Mouse (Mus musculus): ENCODE results near the gene Arpc5l. TPM values are rescaled to one million over a fixed set of nuclear protein-coding genes. Genes with fewer than 3 reads are reported as not detected.

The Arpc5l gene
- total RNA-seq, 2 experiments from 2014 or later, result 55.1 to 58.2 TPM

DNA sequence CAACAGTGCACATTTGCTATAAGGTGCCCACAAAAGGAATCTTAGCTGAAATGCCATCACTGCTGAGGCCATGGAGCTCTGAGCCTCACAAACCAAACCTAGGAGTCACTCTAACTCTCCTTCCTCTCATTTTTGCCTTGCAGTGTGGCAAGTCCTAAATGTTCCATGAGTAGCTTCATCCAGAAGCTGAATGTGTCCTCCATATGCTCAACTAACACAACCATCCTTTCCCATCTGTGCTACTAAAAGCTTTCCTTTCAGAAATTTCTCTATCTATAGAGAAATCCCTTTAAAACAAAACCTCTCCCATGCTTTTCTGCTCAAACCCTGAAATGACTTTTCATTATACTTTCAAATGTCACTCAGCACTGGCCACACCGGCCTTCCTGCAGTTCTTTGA is 26.5 kb downstream of the Arpc5l start:
- intact Hi-C loops (cut with DNase I; ENCODE audit: low total_unique reads), result loop anchor here (10.0 kb wide), 1 partner anchor 1627 kb away; no protein-coding TSS in a partner anchor
- DNase-seq, result no peak

DNA sequence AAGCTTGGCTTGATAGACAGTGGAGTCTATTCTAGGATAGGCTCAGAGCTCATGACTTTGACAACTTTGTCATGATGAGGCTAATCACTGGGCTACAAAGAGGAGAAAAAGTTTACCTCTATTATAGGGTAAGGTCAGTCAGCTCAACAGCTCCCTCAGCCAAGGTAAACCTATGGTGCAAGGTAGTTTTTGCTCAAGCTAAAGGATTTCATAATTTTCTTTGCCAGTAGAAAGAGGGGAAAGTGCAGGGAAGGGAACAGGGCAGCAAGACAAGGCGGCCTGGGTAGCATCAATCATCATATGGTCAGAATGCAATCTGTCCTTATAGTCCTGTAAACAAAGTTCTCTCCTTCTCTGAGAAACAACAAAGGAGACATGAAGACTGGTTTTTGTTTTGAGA is 35.1 kb downstream of the Arpc5l start:
- intact Hi-C loops (cut with DNase I; ENCODE audit: low total_unique reads), result no loop called here
- DNase-seq, result no peak

GRCm38 (mm10) chr2:39048515-39048914 is 43.4 kb downstream of the Arpc5l start:
- no peak for DNase-seq
- intact Hi-C loops (cut with DNase I; ENCODE audit: low total_unique reads), result no loop called here

GRCm38 (mm10) chr2:39064687-39065399 is 59.7 kb downstream of the Arpc5l start:
- DNase-seq, result no peak

More at GRCm38 (mm10) chr2:39064687-39065399, 59.7 kb downstream of the Arpc5l start:
- intact Hi-C loops (cut with DNase I; ENCODE audit: low total_unique reads), result no loop called here

Other genes with a start within 250 kb of the Arpc5l start
- 1 to 10 TPM; 1.5 to 2.1 TPM for gene Nr6a1, start 77.7 kb upstream of the Arpc5l start, total RNA-seq (2021)
- 10 to 100 TPM; 13.7 to 18.8 TPM for gene Olfml2a, start 73.4 kb upstream of the Arpc5l start, total RNA-seq (2021)
- under 1 TPM in 1 of 2 experiments, not detected in 1; 0.08 TPM for gene Wdr38, start 7.9 kb upstream of the Arpc5l start, total RNA-seq (2021)
- 100 to 1,000 TPM; 326 to 377 TPM for gene Rpl35, start 276 bp downstream of the Arpc5l start, total RNA-seq (2021)
- 10 to 100 TPM in 1 of 2 experiments, 1 to 10 TPM in 1; 9.8 to 10.5 TPM for gene Golga1, start 60.2 kb downstream of the Arpc5l start, total RNA-seq (2021)
- gene Scai, start 185.4 kb downstream of the Arpc5l start, total RNA-seq (2021), result 1 to 10 TPM; 3.9 to 4.6 TPM
- gene Ppp6c, start 221.1 kb downstream of the Arpc5l start, total RNA-seq (2021), result 10 to 100 TPM; 54.5 to 57.9 TPM